Mouse (Mus musculus): ENCODE measurements around the gene Lmbrd2. TPM values are rescaled to one million over a fixed set of nuclear protein-coding genes. Genes with fewer than 3 reads are reported as not detected.

The Lmbrd2 gene
- 3.1 TPM for polyA plus RNA-seq (2017; shearing (Covaris generic))

GRCm38 (mm10) chr15:9140252-9140680, at the start of gene Lmbrd2:
Gene Lmbrd2 (plus strand): TSS chr15:9140550.

GRCm38 (mm10) chr15:9155325-9155724, 15.0 kb downstream of the Lmbrd2 start, which contains the start of gene Skp2:
Gene Skp2 (minus strand): TSS chr15:9155425.

Other genes with a start within 250 kb of the Lmbrd2 start
- 0.16 TPM for gene Ranbp3l, start 172.6 kb upstream of the Lmbrd2 start, polyA plus RNA-seq (2017; shearing (Covaris generic))
- gene Nadk2, start 69.3 kb upstream of the Lmbrd2 start, polyA plus RNA-seq (2017; shearing (Covaris generic)) = 2.1 TPM
- 6.5 TPM for gene Skp2, start 14.9 kb downstream of the Lmbrd2 start, polyA plus RNA-seq (2017; shearing (Covaris generic))
- gene Ugt3a1, start 136.3 kb downstream of the Lmbrd2 start, polyA plus RNA-seq (2017; shearing (Covaris generic)) = not detected
- not detected for gene Ugt3a2, start 195.0 kb downstream of the Lmbrd2 start, polyA plus RNA-seq (2017; shearing (Covaris generic))

All from activated CD4-positive, CD25-positive, alpha-beta regulatory T cell, adult 9 weeks (primary cell).